Mouse (Mus musculus): Measurements from ENCODE around the gene Abat. TPM values are rescaled to one million over a fixed set of nuclear protein-coding genes. Genes with fewer than 3 reads are reported as not detected.

Gene Abat
- 48.8 and 60.3 TPM in 2 replicates for polyA plus RNA-seq (2014; fragmentation: Nextera tagmentation; extraction: Ambion mirVana)

DNA sequence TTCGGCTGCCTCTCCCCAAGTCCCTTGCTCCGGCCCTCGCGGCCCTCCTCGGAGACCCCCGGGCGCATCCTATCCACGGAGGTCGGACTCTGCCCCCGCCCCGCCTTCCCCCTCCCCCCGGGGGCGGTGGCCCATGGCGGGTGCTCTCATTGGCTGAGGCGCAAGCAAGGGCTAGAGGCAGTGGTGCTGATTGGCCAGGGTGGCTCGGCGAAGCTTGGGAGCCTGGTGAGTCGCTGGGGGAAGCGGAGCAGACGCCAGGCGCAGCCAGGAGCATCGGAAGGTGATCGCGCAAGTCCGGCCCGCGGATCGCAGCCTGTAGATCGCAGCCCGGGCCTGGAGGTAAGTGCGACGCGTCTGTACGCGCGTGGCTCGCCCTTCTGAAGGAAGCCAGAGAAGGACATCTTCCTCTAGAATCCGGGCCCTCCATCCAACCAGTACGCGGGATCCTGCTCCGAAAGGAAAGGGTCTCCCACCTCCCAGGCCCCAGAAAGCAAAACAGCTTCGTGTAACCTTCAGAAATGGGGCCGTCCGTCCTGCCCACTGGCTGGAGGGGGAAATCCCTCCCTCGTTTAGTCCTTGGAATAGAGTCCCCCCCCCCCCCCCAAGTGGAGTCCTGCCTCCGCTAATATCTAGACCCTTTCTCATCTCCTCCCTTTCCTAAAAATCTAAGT is at the start of gene Abat:
TSS of gene Abat (plus strand) at position 194 of the 671 bp plus-strand sequence.
- Histone ChIP-seq H3K27me3 (ENCODE audit: control insufficient read depth, insufficient read depth, low read length) (peaks cover 4% of the 10 kb centered on the region; the same call in 1 of the 2 replicates), H3K27ac (ENCODE audit: low read depth, low read length) (no peak within 1 kb of the TSS), H3K9me3 (ENCODE audit: control insufficient read depth, low read length) (no peaks in the 10 kb centered on the region), H3K9ac (ENCODE audit: low read length) (peak within 1 kb of the TSS; percentile 60), H3K4me2 (ENCODE audit: low read depth) (peak within 1 kb of the TSS; percentile 74), H3K36me3 (ENCODE audit: control insufficient read depth, insufficient read depth, low read length) (no peaks in the 10 kb centered on the region), H3K4me3 (ENCODE audit: low read depth, low read length) (peak within 1 kb of the TSS; percentile 48), H3K4me1 (ENCODE audit: control insufficient read depth, insufficient read depth, low read length) (peaks cover 5% of the 10 kb centered on the region; the same call in 1 of the 2 replicates)
- WGBS: under 1% methylated on average over 41 of the region's 46 CpGs
- ATAC-seq (ENCODE audit: insufficient read depth, low FRiP score, low TSS enrichment) (peak; percentile 100), DNase-seq (ENCODE audit: low spot score) (peak; percentile 97)

- Histone ChIP-seq H3K4me3 (ENCODE audit: low read depth, low read length) (peak overlapping the region; percentile 78; the same call in 1 of the 2 replicates), H3K27ac (ENCODE audit: low read depth, low read length) (no peak overlapping the region), H3K36me3 (ENCODE audit: control insufficient read depth, insufficient read depth, low read length) (no peaks in the 10 kb centered on the region; the same call in 1 of the 2 replicates), H3K9me3 (ENCODE audit: control insufficient read depth, low read length) (no peaks in the 10 kb centered on the region), H3K9ac (ENCODE audit: low read length) (no peak overlapping the region), H3K4me2 (ENCODE audit: low read depth) (peak overlapping the region; percentile 55), H3K27me3 (ENCODE audit: control insufficient read depth, insufficient read depth, low read length) (no peaks in the 10 kb centered on the region), H3K4me1 (ENCODE audit: control insufficient read depth, insufficient read depth, low read length) (peaks cover 6% of the 10 kb centered on the region; the same call in 1 of the 2 replicates)
- DNase-seq (ENCODE audit: low spot score): no peak
- ATAC-seq (ENCODE audit: insufficient read depth, low FRiP score, low TSS enrichment): peak; percentile 71
- 81% methylated on average over 2 of the region's 2 CpGs for WGBS
These were observed 43.1 kb upstream of the Abat start for GRCm38 (mm10) chr16:8470132-8470531.

- Histone ChIP-seq H3K4me1 (ENCODE audit: control insufficient read depth, insufficient read depth, low read length) (peaks cover 6% of the 10 kb centered on the region; the same call in 1 of the 2 replicates), H3K9me3 (ENCODE audit: control insufficient read depth, low read length) (no peaks in the 10 kb centered on the region), H3K4me3 (ENCODE audit: low read depth, low read length) (peak within 1 kb of the TSS; percentile 78), H3K9ac (ENCODE audit: low read length) (peak within 1 kb of the TSS; percentile 93), H3K4me2 (ENCODE audit: low read depth) (peak within 1 kb of the TSS; percentile 55), H3K36me3 (ENCODE audit: control insufficient read depth, insufficient read depth, low read length) (no peaks in the 10 kb centered on the region; the same call in 1 of the 2 replicates), H3K27me3 (ENCODE audit: control insufficient read depth, insufficient read depth, low read length) (no peaks in the 10 kb centered on the region), H3K27ac (ENCODE audit: low read depth, low read length) (peak within 1 kb of the TSS; percentile 67)
- peak; percentile 94 for ATAC-seq (ENCODE audit: insufficient read depth, low FRiP score, low TSS enrichment)
- DNase-seq (ENCODE audit: low spot score): peak; percentile 95
- under 1% methylated on average over 48 of the region's 48 CpGs for WGBS
These were observed 42.4 kb upstream of the Abat start, which contains the start of gene Mettl22 for GRCm38 (mm10) chr16:8470603-8471481. Mettl22 (plus strand) TSS chr16:8470788.

GRCm38 (mm10) chr16:8487396-8488005 is 25.7 kb upstream of the Abat start:
- H3K9me3 ChIP-seq (ENCODE audit: control insufficient read depth, low read length): no peaks in the 10 kb centered on the region
- H3K4me1 ChIP-seq (ENCODE audit: control insufficient read depth, insufficient read depth, low read length): peaks cover 4% of the 10 kb centered on the region; the same call in 1 of the 2 replicates
- ATAC-seq (ENCODE audit: insufficient read depth, low FRiP score, low TSS enrichment) (no peak), DNase-seq (ENCODE audit: low spot score) (no peak)
- no peak overlapping the region for H3K27ac ChIP-seq (ENCODE audit: low read depth, low read length)
- no peak overlapping the region for H3K4me3 ChIP-seq (ENCODE audit: low read depth, low read length)
- H3K36me3 ChIP-seq (ENCODE audit: control insufficient read depth, insufficient read depth, low read length): peaks cover 2% of the 10 kb centered on the region; the same call in 1 of the 2 replicates
- H3K9ac ChIP-seq (ENCODE audit: low read length): no peak overlapping the region
- no peaks in the 10 kb centered on the region for H3K27me3 ChIP-seq (ENCODE audit: control insufficient read depth, insufficient read depth, low read length)
- H3K4me2 ChIP-seq (ENCODE audit: low read depth): no peak overlapping the region
- 92% methylated on average over 9 of the region's 9 CpGs for WGBS

GRCm38 (mm10) chr16:8489340-8489739 is 23.9 kb upstream of the Abat start:
- Histone ChIP-seq H3K4me2 (ENCODE audit: low read depth) (no peak overlapping the region), H3K4me1 (ENCODE audit: control insufficient read depth, insufficient read depth, low read length) (peaks cover 4% of the 10 kb centered on the region; the same call in 1 of the 2 replicates), H3K36me3 (ENCODE audit: control insufficient read depth, insufficient read depth, low read length) (0 out of 2 replicates have a peak, but pooled peaks cover 2% of the 10 kb centered on the region), H3K27ac (ENCODE audit: low read depth, low read length) (no peak overlapping the region), H3K9me3 (ENCODE audit: control insufficient read depth, low read length) (no peaks in the 10 kb centered on the region), H3K4me3 (ENCODE audit: low read depth, low read length) (no peak overlapping the region), H3K27me3 (ENCODE audit: control insufficient read depth, insufficient read depth, low read length) (no peaks in the 10 kb centered on the region), H3K9ac (ENCODE audit: low read length) (no peak overlapping the region)
- 68% methylated on average over 5 of the region's 5 CpGs for WGBS
- DNase-seq (ENCODE audit: low spot score): no peak
- ATAC-seq (ENCODE audit: insufficient read depth, low FRiP score, low TSS enrichment): no peak

- Histone ChIP-seq H3K27me3 (ENCODE audit: control insufficient read depth, insufficient read depth, low read length) (no peaks in the 10 kb centered on the region), H3K4me2 (ENCODE audit: low read depth) (no peak overlapping the region), H3K4me3 (ENCODE audit: low read depth, low read length) (no peak overlapping the region), H3K27ac (ENCODE audit: low read depth, low read length) (peak overlapping the region; percentile 50; the same call in 1 of the 2 replicates), H3K9me3 (ENCODE audit: control insufficient read depth, low read length) (no peaks in the 10 kb centered on the region), H3K36me3 (ENCODE audit: control insufficient read depth, insufficient read depth, low read length) (no peaks in the 10 kb centered on the region), H3K9ac (ENCODE audit: low read length) (no peak overlapping the region), H3K4me1 (ENCODE audit: control insufficient read depth, insufficient read depth, low read length) (peaks cover 4% of the 10 kb centered on the region; the same call in 1 of the 2 replicates)
- DNase-seq (ENCODE audit: low spot score) (peak; percentile 38), ATAC-seq (ENCODE audit: insufficient read depth, low FRiP score, low TSS enrichment) (peak; percentile 71; the same call in 1 of the 2 replicates)
- 22% methylated on average over 13 of the region's 13 CpGs for WGBS
These were observed 21.3 kb upstream of the Abat start for GRCm38 (mm10) chr16:8491743-8492490.

DNA sequence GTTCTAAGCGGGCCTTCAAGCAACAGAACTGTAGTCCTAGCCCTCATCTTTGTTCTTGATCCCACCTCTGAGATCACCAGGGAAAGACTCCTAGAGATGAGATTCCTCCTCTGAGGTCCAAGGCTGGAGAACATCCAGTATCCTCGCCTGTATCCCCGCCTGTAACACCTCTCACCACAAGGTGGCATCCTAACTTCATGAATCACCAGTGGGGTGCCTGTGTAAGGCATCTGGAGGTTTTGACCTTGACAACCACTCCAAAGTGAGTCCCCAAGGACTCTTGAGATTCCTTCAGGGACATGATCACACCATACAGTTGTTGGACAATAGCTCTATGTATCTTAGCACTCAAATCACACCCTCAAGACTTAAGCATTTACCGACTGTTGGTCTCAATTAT is 19.0 kb upstream of the Abat start:
- DNase-seq (ENCODE audit: low spot score) (peak; percentile 70), ATAC-seq (ENCODE audit: insufficient read depth, low FRiP score, low TSS enrichment) (0 out of 2 replicates have a peak, but pooled peaks have one; percentile 36)
- Histone ChIP-seq H3K9me3 (ENCODE audit: control insufficient read depth, low read length) (no peaks in the 10 kb centered on the region), H3K27me3 (ENCODE audit: control insufficient read depth, insufficient read depth, low read length) (no peaks in the 10 kb centered on the region), H3K4me3 (ENCODE audit: low read depth, low read length) (no peak overlapping the region), H3K4me1 (ENCODE audit: control insufficient read depth, insufficient read depth, low read length) (peaks cover 4% of the 10 kb centered on the region; the same call in 1 of the 2 replicates), H3K4me2 (ENCODE audit: low read depth) (no peak overlapping the region), H3K27ac (ENCODE audit: low read depth, low read length) (no peak overlapping the region), H3K9ac (ENCODE audit: low read length) (no peak overlapping the region), H3K36me3 (ENCODE audit: control insufficient read depth, insufficient read depth, low read length) (no peaks in the 10 kb centered on the region)
- WGBS: 22% methylated on average over 4 of the region's 4 CpGs
